Mouse (Mus musculus) stomach, embryonic 16.5 days (tissue): ENCODE measurements around the gene Cpvl. TPM values are rescaled to one million over a fixed set of nuclear protein-coding genes. Genes with fewer than 3 reads are reported as not detected.

Experiments
- ATAC-seq: fragments of 200-750 bp; cut with Nextera tagmentation; 2 replicates; pipeline ENCODE4 v1.8.0; 2017; ENCODE audit warnings: moderate number of reproducible peaks, moderate TSS enrichment; ENCODE audit not compliant: insufficient read depth, low FRiP score
- H3K27ac ChIP-seq: fragments of 300-500 bp; sonication (generic); 2 replicates; pipeline ENCODE4 v1.5.1; 2014; ENCODE audit warnings: low read length
- H3K27me3 ChIP-seq: fragments of 300-500 bp; sonication (generic); 2 replicates; pipeline ENCODE4 v1.6.1; 2014; ENCODE audit warnings: low read length, control low read depth, mixed read lengths; ENCODE audit not compliant: control insufficient read depth, insufficient read depth
- H3K36me3 ChIP-seq: fragments of 300-500 bp; sonication (generic); 2 replicates; pipeline ENCODE4 v1.6.1; 2014; ENCODE audit warnings: low read length; ENCODE audit not compliant: control insufficient read depth, insufficient read depth
- H3K4me1 ChIP-seq: fragments of 300-500 bp; sonication (generic); 2 replicates; pipeline ENCODE4 v1.6.1; 2014; ENCODE audit warnings: low read length, control low read depth, mixed read lengths; ENCODE audit not compliant: control insufficient read depth, insufficient read depth
- H3K4me2 ChIP-seq: fragments of 300-500 bp; sonication (generic); 2 replicates; pipeline ENCODE4 v1.6.1; 2014; ENCODE audit warnings: low read depth, low read length, mixed read lengths
- H3K4me3 ChIP-seq: fragments of 300-500 bp; sonication (generic); replicated peaks from 2 replicates; pipeline ENCODE4 v1.5.1; 2014; ENCODE audit warnings: mild to moderate bottlenecking, low read length
- H3K9ac ChIP-seq: fragments of 300-500 bp; sonication (generic); 2 replicates; pipeline ENCODE4 v1.6.1; 2014; ENCODE audit warnings: low read length
- H3K9me3 ChIP-seq: fragments of 300-500 bp; sonication (generic); replicated peaks from 2 replicates; pipeline ENCODE4 v1.6.1; 2016; ENCODE audit warnings: low read length, control low read depth; ENCODE audit not compliant: control insufficient read depth
- WGBS: fragments of 180-500 bp; shearing (Covaris S2); extraction: QIAGEN DNeasy Blood & Tissue Kit; methylation state at CpG from one replicate; pipeline ENCODE4 v1.1.7; 2014; 5-methylcytosine and 5-hydroxymethylcytosine counted together
- polyA plus RNA-seq: library from polyadenylated mRNA; unstranded; fragments of >200 nt; fragmentation: Nextera tagmentation; extraction: Ambion mirVana; gene quantifications from 2 replicates; pipeline ENCODE4 v1.2.1, GENCODE M21; 2015

Cpvl gene
- polyA plus RNA-seq, 1 experiment from 2014 or later = 0.09 TPM

DNA sequence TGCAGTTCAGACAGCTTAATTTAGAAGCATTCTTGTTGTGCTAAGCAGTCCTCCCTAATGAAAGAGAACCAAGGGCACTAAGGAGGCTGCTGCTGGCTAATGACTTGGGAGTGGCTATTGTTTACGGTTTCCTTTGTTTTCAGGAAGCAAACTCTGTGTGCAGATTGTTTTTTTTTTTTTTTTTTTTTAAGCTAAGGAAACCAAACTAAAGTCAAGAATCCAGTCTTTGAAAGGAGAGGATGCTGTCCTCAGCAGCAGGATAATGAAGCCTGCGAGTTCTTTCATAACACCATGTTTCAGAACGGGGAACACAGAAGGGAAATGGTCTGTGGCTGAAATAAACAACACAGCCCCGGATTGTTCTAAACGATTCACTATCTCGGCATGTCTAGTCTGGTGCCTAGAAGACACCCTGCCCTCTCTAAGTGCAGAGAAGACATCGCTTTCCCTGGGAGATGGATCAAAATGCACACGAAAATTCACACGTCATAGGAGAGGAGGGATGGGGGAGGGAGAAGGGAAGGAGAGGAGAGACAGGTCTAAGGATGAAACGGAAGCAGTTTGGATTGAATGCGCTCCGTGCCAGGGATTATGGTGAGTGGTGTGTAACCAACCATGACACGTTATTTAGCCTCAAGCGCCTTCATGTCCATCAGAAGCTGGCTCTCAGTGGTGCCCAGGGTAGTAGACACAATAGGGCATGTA is 97.8 kb downstream of the Cpvl start:
- 32% methylated on average over 14 of the region's 14 CpGs for WGBS
- ATAC-seq = no peak
- no peak overlapping the region; the same call in 1 of the 2 replicates for H3K9ac ChIP-seq
- H3K9me3 ChIP-seq = no peaks in the 10 kb centered on the region
- H3K36me3 ChIP-seq = no peaks in the 10 kb centered on the region
- peaks cover 23% of the 10 kb centered on the region for H3K4me1 ChIP-seq
- peak overlapping the region; percentile 42 for H3K4me2 ChIP-seq
- H3K27ac ChIP-seq = peak overlapping the region; percentile 55
- H3K27me3 ChIP-seq = no peaks in the 10 kb centered on the region
- H3K4me3 ChIP-seq = peak overlapping the region; percentile 20; the same call in 1 of the 2 replicates

GRCm38 (mm10) chr6:53879567-53879966 is 98.9 kb downstream of the Cpvl start:
- Histone ChIP-seq H3K4me1 (peaks cover 22% of the 10 kb centered on the region), H3K27me3 (no peaks in the 10 kb centered on the region), H3K4me2 (no peak overlapping the region), H3K4me3 (no peak overlapping the region), H3K36me3 (no peaks in the 10 kb centered on the region), H3K9me3 (no peaks in the 10 kb centered on the region), H3K9ac (no peak overlapping the region), H3K27ac (no peak overlapping the region)
- no peak for ATAC-seq
- WGBS = 84% methylated on average over 8 of the region's 8 CpGs

DNA sequence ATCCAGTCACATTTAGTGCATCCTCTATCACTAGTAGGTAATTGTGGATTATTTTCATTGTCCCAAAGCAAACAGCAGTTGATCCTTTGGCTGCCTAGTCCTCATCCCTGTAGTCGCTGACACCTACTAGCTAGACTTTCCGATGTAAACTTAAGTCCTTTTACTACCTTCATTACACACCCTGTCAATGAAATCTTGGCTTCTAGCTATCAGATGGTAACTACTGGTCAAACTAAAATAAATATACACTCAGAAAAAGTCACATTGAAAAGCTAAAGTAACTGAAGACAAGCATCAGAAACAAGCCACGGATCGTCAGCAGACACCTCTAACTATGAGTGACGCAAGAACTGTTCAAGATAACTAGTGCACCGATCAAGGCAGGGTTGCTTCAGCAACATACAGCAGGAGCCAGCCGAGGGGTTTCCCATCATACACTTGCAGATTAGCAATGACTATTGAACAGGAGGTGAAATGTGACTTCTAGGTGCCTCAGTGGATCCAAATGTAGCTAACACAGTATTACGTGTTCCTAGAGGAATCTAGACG is 103.5 kb downstream of the Cpvl start:
- H3K4me1 ChIP-seq = no peaks in the 10 kb centered on the region
- no peaks in the 10 kb centered on the region for H3K27me3 ChIP-seq
- ATAC-seq = no peak
- H3K36me3 ChIP-seq = no peaks in the 10 kb centered on the region
- H3K27ac ChIP-seq = no peak overlapping the region
- no peak overlapping the region for H3K4me2 ChIP-seq
- no peak overlapping the region for H3K4me3 ChIP-seq
- H3K9me3 ChIP-seq = no peaks in the 10 kb centered on the region
- H3K9ac ChIP-seq = no peak overlapping the region
- 84% methylated on average over 9 of the region's 9 CpGs for WGBS

GRCm38 (mm10) chr6:53871903-53872302 is 106.6 kb downstream of the Cpvl start:
- no peaks in the 10 kb centered on the region for H3K4me1 ChIP-seq
- H3K27ac ChIP-seq = no peak overlapping the region
- H3K9me3 ChIP-seq = no peaks in the 10 kb centered on the region
- H3K9ac ChIP-seq = no peak overlapping the region
- WGBS = 95% methylated on average over 6 of the region's 6 CpGs
- no peak for ATAC-seq
- no peaks in the 10 kb centered on the region for H3K27me3 ChIP-seq
- H3K4me2 ChIP-seq = no peak overlapping the region
- no peaks in the 10 kb centered on the region for H3K36me3 ChIP-seq
- H3K4me3 ChIP-seq = no peak overlapping the region

- Histone ChIP-seq H3K4me1 (peaks cover 3% of the 10 kb centered on the region; the same call in 1 of the 2 replicates), H3K27ac (no peak overlapping the region), H3K9me3 (no peaks in the 10 kb centered on the region), H3K27me3 (no peaks in the 10 kb centered on the region), H3K36me3 (no peaks in the 10 kb centered on the region), H3K9ac (no peak overlapping the region), H3K4me3 (no peak overlapping the region), H3K4me2 (no peak overlapping the region)
- 62% methylated on average over 2 of the region's 2 CpGs for WGBS
- ATAC-seq = no peak
Observed at GRCm38 (mm10) chr6:53863011-53863410, 115.5 kb downstream of the Cpvl start.

DNA sequence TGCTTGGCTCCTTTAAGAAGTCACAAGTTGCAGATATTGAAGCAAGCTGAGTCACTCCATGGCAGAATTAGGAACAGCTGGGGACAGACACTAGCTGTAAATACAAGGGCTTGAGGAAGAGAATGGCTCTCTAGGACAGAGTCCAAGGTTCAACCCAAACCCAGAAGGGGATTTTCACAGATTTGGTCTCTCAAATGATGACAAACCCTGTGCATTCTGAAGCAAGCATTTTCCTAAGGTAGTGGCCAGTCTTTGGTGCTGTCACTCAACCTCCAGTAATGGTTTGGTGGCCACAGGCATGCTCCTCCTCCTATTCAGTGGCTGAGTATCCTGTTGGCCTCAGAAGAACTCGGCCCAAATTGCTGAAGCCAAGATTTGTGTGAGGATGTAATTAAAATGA is 119.4 kb downstream of the Cpvl start:
- WGBS = 58% methylated on average over 1 of the region's 1 CpGs
- no peaks in the 10 kb centered on the region for H3K36me3 ChIP-seq
- no peak overlapping the region for H3K4me3 ChIP-seq
- no peaks in the 10 kb centered on the region for H3K27me3 ChIP-seq
- ATAC-seq = no peak
- peaks cover 18% of the 10 kb centered on the region for H3K4me1 ChIP-seq
- no peak overlapping the region for H3K4me2 ChIP-seq
- H3K27ac ChIP-seq = no peak overlapping the region
- no peaks in the 10 kb centered on the region for H3K9me3 ChIP-seq
- no peak overlapping the region for H3K9ac ChIP-seq

DNA sequence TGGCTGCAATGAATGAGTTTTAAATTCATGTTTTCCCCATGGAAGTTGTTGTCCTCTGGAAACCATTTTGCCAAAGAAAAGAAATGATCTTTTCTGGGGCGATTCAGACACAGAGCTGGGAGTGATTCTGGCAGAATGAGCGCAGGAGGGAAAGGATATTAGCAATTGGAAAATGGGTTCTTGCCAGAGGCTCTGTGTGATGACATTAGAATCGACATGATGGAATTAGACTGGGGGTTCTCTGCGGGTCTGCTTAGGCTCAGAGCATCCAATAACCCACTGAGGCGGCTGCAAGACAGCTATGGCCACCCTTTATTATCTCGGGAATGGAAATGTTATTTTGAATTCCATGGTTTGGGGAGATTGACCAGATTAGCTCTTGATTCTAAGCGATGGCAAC is 120.6 kb downstream of the Cpvl start:
- no peaks in the 10 kb centered on the region for H3K9me3 ChIP-seq
- H3K9ac ChIP-seq = no peak overlapping the region
- H3K4me2 ChIP-seq = no peak overlapping the region
- ATAC-seq = no peak
- H3K4me1 ChIP-seq = peaks cover 22% of the 10 kb centered on the region; the same call in 1 of the 2 replicates
- H3K27me3 ChIP-seq = no peaks in the 10 kb centered on the region
- H3K4me3 ChIP-seq = no peak overlapping the region
- H3K36me3 ChIP-seq = no peaks in the 10 kb centered on the region
- 61% methylated on average over 7 of the region's 7 CpGs for WGBS
- no peak overlapping the region; the same call in 1 of the 2 replicates for H3K27ac ChIP-seq

- no peak for ATAC-seq
- Histone ChIP-seq H3K4me1 (peaks cover 22% of the 10 kb centered on the region; the same call in 1 of the 2 replicates), H3K9ac (no peak overlapping the region), H3K27me3 (no peaks in the 10 kb centered on the region), H3K4me3 (no peak overlapping the region), H3K9me3 (no peaks in the 10 kb centered on the region), H3K27ac (no peak overlapping the region), H3K4me2 (no peak overlapping the region), H3K36me3 (no peaks in the 10 kb centered on the region)
- 88% methylated on average over 2 of the region's 2 CpGs for WGBS
Observed at GRCm38 (mm10) chr6:53856775-53857174, 121.7 kb downstream of the Cpvl start.

DNA sequence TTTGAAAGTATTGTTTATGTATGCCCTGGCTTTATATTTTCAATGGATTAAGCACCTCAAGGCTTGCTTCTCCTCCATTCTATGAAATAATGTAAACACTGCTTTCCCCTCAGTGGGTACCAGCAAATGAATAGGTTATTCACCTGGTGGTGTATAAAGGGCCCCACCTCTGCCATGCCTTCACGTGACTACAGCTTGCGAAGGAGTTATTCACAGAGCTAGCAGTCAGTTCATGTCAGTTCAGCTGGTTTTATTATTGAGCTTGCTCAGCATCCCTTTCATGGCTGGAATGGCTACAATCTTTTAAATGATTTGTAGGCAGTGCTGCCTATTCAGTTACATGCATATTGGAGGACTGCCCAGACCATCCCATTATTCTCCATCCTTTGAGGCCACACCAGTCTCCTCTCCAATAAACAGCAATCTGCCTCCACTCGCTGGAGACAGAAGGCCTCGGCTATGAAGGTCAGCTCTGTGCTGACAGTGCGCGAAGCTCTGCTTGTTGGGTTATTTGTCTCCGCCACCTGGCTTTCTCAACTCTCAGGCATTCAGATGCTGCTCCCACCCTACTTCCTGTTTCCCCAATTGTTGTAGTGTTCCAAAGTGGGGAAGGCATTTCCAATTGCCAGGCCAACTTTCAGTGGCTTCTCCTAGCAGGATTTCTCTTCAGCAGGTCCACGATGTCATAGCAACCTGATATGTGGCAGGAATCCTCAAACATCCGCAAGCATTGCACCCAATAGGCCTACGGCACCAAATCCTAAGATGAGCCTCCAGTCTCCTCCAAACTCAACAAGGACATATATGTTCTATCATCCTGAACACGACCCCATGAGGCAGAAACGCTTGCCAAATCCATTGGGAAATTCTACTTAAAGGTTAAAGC is 123.3 kb downstream of the Cpvl start:
- H3K27ac ChIP-seq = peak overlapping the region; percentile 65

More for the DNA sequence above, 123.3 kb downstream of the Cpvl start:
- H3K9ac ChIP-seq = no peak overlapping the region
- peak; percentile 61 for ATAC-seq
- H3K27me3 ChIP-seq = no peaks in the 10 kb centered on the region
- H3K4me2 ChIP-seq = peak overlapping the region; percentile 7; the same call in 1 of the 2 replicates
- H3K9me3 ChIP-seq = no peaks in the 10 kb centered on the region
- H3K4me3 ChIP-seq = no peak overlapping the region
- WGBS = 46% methylated on average over 12 of the region's 12 CpGs
- no peaks in the 10 kb centered on the region for H3K36me3 ChIP-seq
- H3K4me1 ChIP-seq = peaks cover 22% of the 10 kb centered on the region; the same call in 1 of the 2 replicates
